Mouse (Mus musculus): ENCODE data around the gene Fcho2.

- TF ChIP-seq HCFC1 (IDR thresholded peaks at IDR 0.05; ENCODE audit: borderline replicate concordance, insufficient read depth, low read length) (no peak), ZC3H11A (IDR thresholded peaks at IDR 0.05; ENCODE audit: borderline replicate concordance, low read depth, low read length) (no peak), ZNF384 (IDR thresholded peaks at IDR 0.05; ENCODE audit: low read depth, low read length) (no peak), MAFK (IDR thresholded peaks at IDR 0.05; ENCODE audit: insufficient read depth, low read depth, low read length) (no peak)
These were observed 19.5 kb upstream of the Fcho2 start for GRCm38 (mm10) chr13:98834723-98835122.

Data from ES-E14 (cell line).